Mouse (Mus musculus): ENCODE measurements around the gene Olfr378. TPM values are rescaled to one million over a fixed set of nuclear protein-coding genes. Genes with fewer than 3 reads are reported as not detected.

Gene Olfr378
- total RNA-seq (2021), result not detected
- long read RNA-seq, experiment 1, result 0 reads
- long read RNA-seq, experiment 2, result 0 reads

GRCm38 (mm10) chr11:73428377-73428776 lies at the start of gene Olfr378:
Olfr378 (minus strand) TSS chr11:73428477.
- DNase-seq (ENCODE audit: low spot score in 2 of 2), result no peak
- intact Hi-C loops (cut with DNase I), result no loop called here

DNA sequence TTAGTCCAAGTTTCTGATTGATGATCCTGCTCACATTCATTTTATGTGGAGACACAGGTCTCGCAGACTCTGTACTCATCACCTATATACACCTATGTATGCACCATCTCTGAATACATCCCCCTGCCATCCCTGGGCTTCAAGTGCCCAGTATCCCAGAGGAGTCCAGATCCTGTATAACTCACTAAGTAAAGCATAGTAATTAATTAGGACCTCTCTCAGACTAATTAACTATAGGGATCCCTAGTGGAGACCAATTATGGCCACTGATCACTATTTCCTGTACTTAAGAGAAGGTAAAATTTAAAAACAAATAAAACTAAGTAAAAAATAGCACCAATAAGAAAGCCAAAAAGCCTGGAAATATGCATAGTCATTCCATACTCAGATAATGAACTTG lies 29.1 kb upstream of the Olfr378 start, which contains the start of gene Olfr380:
TSS of gene Olfr380 (minus strand) at position 101 of the 400 bp plus-strand sequence.
- DNase-seq (ENCODE audit: low spot score in 2 of 2), result no peak
- intact Hi-C loops (cut with DNase I), result no loop called here

- DNase-seq (ENCODE audit: low spot score in 2 of 2), result no peak
- intact Hi-C loops (cut with DNase I), result no loop called here
Observed at GRCm38 (mm10) chr11:73399514-73399913, 28.8 kb downstream of the Olfr378 start, which contains the start of gene Olfr1. Olfr1 (minus strand) TSS chr11:73399614.

GRCm38 (mm10) chr11:73395374-73395773 lies 32.9 kb downstream of the Olfr378 start:
- intact Hi-C loops (cut with DNase I), result no loop called here
- no peak for DNase-seq (ENCODE audit: low spot score in 2 of 2)

Other genes starting within 250 kb of the Olfr378 start
- 10 to 100 TPM; 15.5 to 18.9 TPM for gene Ctns, start 229.4 kb downstream of the Olfr378 start, total RNA-seq (2021)
- gene Shpk, start 229.0 kb downstream of the Olfr378 start, total RNA-seq (2021), result 1 to 10 TPM; 2.2 TPM
- under 1 TPM; 0.13 to 0.42 TPM for gene Trpv1, start 194.2 kb downstream of the Olfr378 start, total RNA-seq (2021)
- gene Trpv3, start 161.1 kb downstream of the Olfr378 start, total RNA-seq (2021), result under 1 TPM; 0.17 to 0.35 TPM
- gene Aspa, start 98.9 kb downstream of the Olfr378 start, total RNA-seq (2021), result 1 to 10 TPM; 3.2 to 4.0 TPM
- gene Gm49340, start 98.7 kb downstream of the Olfr378 start, total RNA-seq (2021), result not detected
- not detected for gene Spata22, start 98.7 kb downstream of the Olfr378 start, total RNA-seq (2021)
- not detected for gene Olfr20, start 77.7 kb downstream of the Olfr378 start, total RNA-seq (2021)
- not detected for gene Olfr376, start 57.2 kb downstream of the Olfr378 start, total RNA-seq (2021)
- gene Olfr1, start 28.9 kb downstream of the Olfr378 start, total RNA-seq (2021), result not detected
- gene Olfr380, start 29.0 kb upstream of the Olfr378 start, total RNA-seq (2021), result not detected
- not detected for gene Olfr381, start 63.1 kb upstream of the Olfr378 start, total RNA-seq (2021)
- not detected for gene Olfr382, start 88.7 kb upstream of the Olfr378 start, total RNA-seq (2021)
- not detected for gene Olfr385, start 164.5 kb upstream of the Olfr378 start, total RNA-seq (2021)
- gene Olfr384, start 170.1 kb upstream of the Olfr378 start, total RNA-seq (2021), result not detected